Mouse (Mus musculus): ENCODE data around the gene Nxph4.

Nxph4 gene

DNA sequence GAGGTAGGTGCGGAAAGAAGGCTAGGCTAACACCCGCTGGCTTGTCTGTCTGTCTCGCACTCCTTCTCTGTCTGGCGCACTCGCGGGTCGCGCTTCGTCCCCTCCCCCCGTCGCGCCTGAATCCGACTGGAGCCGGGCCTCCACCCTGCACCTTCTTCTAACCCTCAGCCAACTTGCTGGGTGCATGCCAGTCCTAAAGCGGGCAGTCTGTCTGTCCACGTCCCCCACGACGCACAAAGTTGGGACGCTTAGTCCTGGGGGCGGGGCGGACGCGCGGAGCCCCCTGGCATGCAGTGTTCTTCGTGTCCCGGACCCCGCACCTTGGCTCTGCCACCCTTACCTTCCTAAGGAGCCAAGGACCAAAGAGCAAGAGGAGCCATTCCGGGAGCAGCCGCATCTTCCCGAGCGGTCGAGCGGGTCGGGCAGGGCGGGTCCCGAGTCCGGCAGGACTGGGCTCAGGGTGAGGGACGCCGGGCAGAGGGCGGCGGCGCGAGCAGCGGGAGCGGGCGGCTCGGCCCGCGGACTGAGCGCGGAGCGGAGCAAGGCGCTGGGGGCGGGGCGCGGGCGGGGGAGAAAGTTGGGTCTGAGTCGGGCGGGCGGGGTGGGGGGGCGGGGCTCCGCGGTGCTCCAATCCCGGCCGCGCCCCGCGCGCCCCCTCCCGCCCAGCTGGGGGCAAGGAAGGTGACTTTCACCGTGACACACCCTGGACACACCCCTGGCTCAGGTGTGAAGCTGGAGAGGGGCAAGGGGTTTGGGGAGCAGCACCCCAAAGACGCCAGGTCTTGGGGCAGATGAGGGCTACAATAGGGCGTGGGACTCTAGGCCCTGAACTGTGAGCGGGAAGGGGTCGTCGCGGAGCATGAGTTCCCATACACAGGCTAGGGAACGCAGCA, at the start of gene Nxph4:
Nxph4 (minus strand) TSS at position 524 of the 893 bp plus-strand sequence.
- no peak for DNase-seq

DNA sequence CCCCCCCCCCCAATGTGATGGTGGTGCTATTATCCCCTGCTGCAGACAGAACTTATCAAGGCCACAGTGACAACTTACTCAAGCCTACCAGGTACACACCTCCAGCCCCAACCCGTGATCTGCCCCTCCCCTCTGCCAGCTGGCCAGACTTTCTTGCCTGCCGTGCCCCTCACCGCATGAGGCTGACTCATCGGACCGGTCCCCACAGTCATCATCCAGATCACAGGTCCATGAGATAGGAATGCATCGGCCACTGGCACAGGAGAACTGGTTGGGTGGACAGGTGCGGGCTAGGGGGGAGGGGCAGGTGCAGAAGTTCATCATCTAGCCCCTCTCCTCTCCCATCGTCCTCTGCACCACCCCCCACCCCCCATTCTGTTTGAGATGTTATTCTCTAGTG, 49.3 kb upstream of the Nxph4 start:
- DNase-seq: no peak

GRCm38 (mm10) chr10:127581291-127581690, 46.9 kb upstream of the Nxph4 start:
- no peak for DNase-seq

- DNase-seq: peak; percentile 49
Observed at GRCm38 (mm10) chr10:127577982-127578381, 43.6 kb upstream of the Nxph4 start.

- DNase-seq: no peak
Observed at GRCm38 (mm10) chr10:127577156-127577555, 42.8 kb upstream of the Nxph4 start.

- DNase-seq: peak; percentile 53
Observed at GRCm38 (mm10) chr10:127576381-127576961, 42.1 kb upstream of the Nxph4 start.

DNA sequence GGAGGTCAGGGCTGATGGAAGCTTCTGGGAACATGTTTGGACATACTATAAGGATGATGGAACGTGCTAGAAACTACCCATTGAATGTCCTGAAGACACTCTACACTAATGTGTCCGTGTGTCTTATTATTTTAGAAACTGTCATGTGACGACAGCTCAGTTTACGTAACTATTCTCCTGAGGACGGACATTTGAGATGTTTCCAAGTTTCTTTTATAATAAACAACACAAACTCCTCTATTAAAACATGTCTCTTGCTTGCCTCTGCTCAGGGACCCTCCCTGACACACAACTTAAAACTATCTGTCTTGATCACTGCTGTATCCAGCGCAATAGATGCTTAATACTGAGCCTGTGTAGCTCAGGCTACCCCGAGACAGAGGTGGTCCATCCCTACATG, 41.4 kb upstream of the Nxph4 start:
- no peak for DNase-seq

DNA sequence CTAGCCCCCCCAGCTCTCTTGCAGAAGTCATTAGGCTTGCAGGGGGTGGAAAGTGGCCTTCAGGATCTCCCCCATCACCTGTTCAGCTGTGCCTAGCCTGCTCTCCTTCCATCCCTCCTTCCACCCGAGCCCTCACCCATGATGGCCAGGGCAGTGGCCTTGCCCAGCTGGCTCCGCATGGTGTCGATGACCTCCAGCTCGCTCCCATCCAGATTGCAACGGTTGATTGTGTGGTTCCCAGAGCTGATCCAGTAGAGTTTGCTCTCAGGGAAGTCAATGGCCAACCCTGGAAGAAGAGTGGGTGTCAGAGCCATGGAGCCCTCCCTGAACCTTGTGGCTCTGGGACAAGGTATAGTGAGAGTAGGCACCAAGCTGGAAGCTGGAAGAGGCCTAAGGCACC, 37.9 kb upstream of the Nxph4 start:
- no peak for DNase-seq

DNA sequence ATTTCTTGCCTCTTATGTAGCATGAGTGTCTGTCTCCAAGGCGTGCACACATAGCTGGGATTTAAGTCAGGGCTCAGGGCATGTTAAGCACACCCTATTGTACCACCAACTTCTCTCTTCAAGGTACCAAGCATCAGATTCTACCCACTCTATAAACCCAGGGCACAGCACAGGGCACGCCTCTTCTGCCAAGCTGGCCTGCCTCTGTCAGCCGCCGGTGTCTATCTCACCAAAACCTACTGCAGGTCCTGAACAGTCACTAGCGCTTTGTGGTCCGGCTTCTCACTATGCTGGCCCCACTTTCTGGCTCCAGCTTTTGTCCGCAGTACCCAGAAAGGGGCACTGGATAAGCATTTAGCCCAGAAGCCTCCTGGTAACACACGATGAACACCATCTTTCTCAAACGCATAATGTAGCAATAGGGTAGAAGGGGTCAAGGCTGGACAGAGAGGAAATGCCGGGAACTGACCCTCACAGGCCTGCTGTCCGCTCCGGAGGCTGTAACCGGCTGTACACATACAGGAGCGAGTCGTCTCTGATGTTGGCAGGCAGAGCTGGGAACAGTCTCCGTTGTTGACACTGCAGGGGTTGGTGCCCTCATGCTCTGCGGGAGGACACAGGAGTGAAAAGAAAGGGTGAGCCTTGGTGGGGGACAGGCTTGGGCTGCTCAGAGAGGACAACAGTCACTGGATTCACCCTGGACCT, 36.7 kb upstream of the Nxph4 start:
- DNase-seq: no peak

GRCm38 (mm10) chr10:127570384-127570783, 36.0 kb upstream of the Nxph4 start:
- no peak for DNase-seq

- peak; percentile 52 for DNase-seq
Observed at GRCm38 (mm10) chr10:127569450-127569849, 35.1 kb upstream of the Nxph4 start.

GRCm38 (mm10) chr10:127566553-127567326, 32.4 kb upstream of the Nxph4 start:
- DNase-seq: no peak

- DNase-seq: no peak
Observed at GRCm38 (mm10) chr10:127564301-127564700, 29.9 kb upstream of the Nxph4 start.

DNA sequence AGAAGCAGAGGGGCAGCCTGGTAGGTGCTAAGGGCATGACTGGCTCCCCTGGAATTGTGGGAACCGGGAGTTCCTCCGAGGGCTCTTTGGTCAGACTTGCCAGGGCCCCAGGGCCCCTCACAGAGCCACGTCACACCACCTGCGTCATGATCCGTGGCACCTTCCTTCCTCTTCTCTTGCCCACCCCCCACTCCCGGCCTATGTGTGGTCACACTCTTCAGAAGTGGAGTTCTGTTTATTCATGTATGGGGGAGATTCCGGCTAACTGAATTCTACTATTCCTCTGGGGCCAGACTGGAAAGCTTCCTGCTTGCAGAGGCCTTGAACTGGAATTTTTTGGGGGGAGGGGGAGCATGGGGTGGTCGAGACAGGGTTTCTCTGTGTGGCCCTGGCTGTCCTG, 29.5 kb upstream of the Nxph4 start:
- DNase-seq: no peak

DNA sequence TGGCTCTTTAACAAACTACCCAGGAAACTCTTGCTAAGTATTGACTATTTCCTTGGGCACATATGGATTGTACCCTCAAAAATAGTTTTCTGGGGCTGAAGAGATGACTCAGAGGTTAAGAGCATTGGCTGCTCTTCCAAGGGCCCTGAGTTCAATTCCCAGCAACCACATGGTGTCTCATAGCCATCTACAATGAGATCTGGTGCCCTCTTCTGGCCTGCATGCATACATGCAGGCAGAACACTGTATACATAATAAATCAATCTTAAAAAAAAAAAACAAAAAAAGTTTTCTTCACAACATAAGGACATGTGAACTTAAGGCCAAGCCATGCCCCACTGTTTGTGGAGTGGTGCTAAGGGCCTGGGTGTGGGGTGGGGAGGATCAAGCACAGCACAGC, 26.8 kb upstream of the Nxph4 start:
- DNase-seq: no peak

DNA sequence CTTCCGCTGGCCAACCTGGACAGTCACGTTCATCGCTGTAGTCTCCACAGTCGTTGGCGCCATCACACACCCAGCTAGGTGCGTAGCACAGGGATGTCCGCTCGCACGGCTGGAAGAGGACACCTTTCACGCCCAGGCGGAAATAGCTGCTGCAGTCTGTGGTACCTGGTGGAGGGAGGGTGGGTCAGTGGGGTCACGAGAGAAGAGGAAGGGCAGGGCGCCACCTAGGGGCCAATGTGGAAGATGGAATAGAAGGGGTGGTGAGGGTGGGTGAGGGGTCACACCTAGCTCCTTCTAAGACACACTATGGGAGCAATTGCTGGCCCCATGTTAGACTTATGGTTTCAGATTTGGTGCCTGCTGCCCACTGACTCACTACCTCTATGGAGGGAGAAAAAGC, 23.0 kb upstream of the Nxph4 start:
- DNase-seq: no peak

DNA sequence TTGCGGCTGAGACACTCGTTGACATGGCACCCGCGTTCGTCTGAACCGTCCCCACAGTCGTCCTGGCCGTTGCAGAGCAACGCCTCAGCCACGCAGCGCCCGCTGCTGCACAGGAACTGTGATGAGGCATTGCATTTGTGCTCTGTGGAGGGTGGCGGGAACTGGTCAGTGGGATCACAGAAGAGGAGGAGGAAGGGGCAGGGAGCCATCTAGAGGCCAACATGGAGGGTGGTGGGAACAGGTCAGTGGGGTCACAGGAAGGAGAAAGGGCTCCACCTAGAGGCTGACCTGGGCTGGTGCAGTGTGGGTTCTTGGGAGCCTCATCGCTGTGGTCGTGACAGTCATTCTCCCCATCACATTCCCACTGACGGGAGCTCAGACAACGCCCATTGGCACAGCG, 21.3 kb upstream of the Nxph4 start:
- DNase-seq: no peak

DNA sequence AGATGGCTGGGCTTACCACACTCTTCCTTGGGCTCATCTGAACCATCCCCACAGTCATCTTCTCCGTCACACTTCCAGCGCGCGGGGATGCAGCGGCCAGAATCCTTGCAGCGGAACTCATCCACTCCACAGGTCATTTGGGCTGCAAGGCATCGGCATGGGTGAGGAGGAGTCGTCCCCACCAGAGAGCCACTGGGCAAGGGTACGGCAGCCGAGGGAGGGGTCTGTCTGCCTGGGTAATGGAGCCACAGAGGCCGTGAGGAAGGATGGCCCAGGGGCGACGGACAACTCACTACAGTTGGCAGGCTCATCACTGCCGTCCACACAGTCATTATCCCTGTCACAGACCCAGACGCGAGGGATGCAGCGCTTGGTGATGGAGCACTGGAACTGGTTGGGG, 15.5 kb upstream of the Nxph4 start:
- no peak for DNase-seq

DNA sequence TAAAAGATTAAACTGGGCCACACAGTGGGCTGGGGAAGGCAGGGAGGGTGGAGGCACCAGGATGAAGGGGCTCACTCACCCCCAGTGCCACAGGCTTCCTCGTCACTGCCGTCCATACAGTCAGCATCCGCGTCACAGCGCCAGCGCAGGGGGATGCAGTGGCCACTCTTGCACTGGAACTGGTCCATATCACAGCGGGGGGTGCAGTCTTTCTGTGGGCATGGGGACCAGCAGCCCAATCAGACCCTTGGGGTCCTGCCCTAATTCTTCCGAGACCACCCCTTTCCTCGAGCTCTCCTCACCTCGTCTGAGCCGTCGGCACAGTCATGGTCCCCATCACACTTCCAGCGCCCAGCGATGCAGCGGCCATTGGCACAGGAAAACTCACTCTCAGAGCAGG, 13.9 kb upstream of the Nxph4 start:
- no peak for DNase-seq

DNA sequence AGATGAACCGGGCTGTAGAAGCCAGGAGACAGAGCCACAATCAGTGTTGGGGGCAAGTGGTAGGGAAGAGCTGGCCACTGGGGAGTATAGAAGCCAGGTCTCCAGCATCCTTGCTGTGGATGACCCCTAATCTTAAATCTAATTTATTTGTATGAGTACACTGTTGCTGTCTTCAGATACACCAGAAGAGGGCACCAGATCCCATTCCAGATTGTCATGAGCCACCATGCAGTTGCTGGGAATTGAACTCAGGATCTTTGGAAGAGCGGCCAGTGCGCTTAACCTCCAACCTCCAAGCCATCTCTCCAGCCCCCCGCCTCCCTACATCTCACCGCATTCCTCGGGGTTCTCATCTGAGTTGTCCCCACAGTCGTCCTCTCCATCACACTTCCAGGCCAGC, 12.1 kb upstream of the Nxph4 start:
- DNase-seq: no peak

- no peak for DNase-seq
Observed at GRCm38 (mm10) chr10:127544375-127544774, 10.0 kb upstream of the Nxph4 start.

DNA sequence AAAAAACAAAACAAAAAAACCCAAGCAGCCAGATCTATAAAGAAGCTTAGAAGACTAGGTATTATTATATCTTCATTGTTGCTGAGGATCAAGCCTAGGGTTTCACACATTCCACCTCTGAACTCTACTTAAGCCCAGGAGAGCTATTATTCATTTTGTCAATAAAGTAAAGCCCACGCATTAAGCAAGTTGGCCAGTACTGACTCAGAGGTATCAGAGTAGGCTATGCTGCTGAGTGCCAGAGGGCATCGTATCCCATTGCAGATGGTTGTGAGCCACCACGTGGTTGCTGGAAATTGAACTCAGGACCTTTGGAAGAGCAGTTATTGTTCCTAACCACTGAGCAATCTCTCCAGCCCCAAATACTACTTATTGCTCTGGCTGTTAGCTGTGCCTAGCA, 9.6 kb upstream of the Nxph4 start:
- no peak for DNase-seq

DNA sequence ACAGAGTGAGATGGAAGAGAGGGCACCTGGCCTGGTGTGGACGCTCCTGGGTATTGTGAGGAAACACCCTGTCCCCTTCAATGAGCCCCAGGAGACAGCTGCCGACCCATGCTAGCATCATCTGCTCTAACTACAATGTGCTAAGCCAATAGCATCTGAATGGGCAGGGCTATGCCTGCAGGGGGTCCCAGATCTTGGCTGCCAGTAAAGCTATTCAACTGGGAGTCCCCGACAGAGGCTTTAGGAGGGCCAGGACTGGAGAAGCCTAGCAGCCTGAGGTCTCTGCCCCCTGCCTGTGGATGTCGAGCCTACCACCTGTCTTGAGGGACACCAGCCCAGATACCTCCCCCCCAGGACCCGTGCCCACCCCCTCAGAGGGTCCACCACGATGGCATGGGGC, 8.4 kb upstream of the Nxph4 start:
- DNase-seq: no peak

All from right cerebral cortex, adult 18-20 months (tissue).